In the genomic region with DNA sequence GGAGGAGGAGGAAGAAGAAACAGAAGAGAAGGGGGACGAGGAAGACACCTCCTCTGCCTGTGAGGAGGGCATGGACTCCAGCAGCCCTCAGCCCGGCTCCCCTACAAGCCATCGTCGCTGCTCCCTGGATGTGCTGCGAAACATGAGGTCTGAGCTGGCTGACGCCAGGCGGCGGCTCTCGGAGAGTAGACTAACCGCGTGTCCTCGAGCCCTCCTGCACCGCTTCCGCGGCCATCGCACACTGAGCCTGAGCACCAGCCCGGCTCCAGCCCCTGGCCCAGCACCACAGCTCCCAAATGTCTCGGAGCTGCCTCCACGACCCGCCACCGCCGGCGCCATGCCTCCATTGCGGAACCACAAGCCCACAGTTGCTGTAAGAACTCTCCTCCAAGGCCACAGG, we compare ENCODE assay signal across 13 mouse cellular contexts. TPM values are rescaled to one million over a fixed set of nuclear protein-coding genes. Genes with fewer than 3 reads are reported as not detected.
"Had no signal": no experiment of that assay in that cellular context is flagged by ENCODE, and none has a peak within 500 bp of the region (broad histone marks: within the 10 kb centered on the region; RNA-seq: fewer than 3 reads in every experiment).

No protein-coding gene starts in this region.

- DNase-seq: layer of hippocampus, postnatal 36 days; liver, embryonic 13.5 days; lung, adult 2 months had no signal

- H3K9me3 ChIP-seq: kidney, embryonic 15.5 days; liver, embryonic 13.5 days; stomach, embryonic 15.5 days had no signal

- H3K36me3 ChIP-seq: liver, embryonic 13.5 days; stomach, embryonic 15.5 days had no signal

- H3K4me1 ChIP-seq: kidney, embryonic 15.5 days; liver, embryonic 13.5 days; stomach, embryonic 15.5 days had no signal

- H3K4me3 ChIP-seq: kidney, embryonic 15.5 days; left cerebral cortex, adult 2 months; liver, embryonic 13.5 days; stomach, embryonic 15.5 days had no signal

- H3K27me3 ChIP-seq: kidney, embryonic 15.5 days; liver, embryonic 13.5 days; stomach, embryonic 15.5 days had no signal

RNA-seq across cellular contexts. Expression of a gene that starts 10.9 kb away (rescaled TPM):
- total RNA-seq: megakaryocyte progenitor cell, adult 5-6 weeks had no signal

RNA-seq across cellular contexts. Expression of a gene that starts 19.7 kb away (rescaled TPM):
- total RNA-seq: megakaryocyte-erythroid progenitor cell, adult 5-6 weeks had no signal

RNA-seq across cellular contexts. Expression of a gene that starts 26.6 kb away (rescaled TPM):
- total RNA-seq: megakaryocyte progenitor cell, adult 5-6 weeks; megakaryocyte-erythroid progenitor cell, adult 5-6 weeks had no signal

RNA-seq across cellular contexts. Expression of a gene that starts 51.0 kb away (rescaled TPM):
- total RNA-seq: layer of hippocampus, adult 8-10 months; layer of hippocampus, postnatal 10 days; layer of hippocampus, postnatal 36 days; left cerebral cortex, adult 2 months; left cerebral cortex, postnatal 10 days; left cerebral cortex, postnatal 36 days; megakaryocyte progenitor cell, adult 5-6 weeks; megakaryocyte-erythroid progenitor cell, adult 5-6 weeks; midbrain, postnatal 0 days had no signal
